Mouse (Mus musculus): Measurements from ENCODE around the gene Gm10273.

Gene Gm10273

DNA sequence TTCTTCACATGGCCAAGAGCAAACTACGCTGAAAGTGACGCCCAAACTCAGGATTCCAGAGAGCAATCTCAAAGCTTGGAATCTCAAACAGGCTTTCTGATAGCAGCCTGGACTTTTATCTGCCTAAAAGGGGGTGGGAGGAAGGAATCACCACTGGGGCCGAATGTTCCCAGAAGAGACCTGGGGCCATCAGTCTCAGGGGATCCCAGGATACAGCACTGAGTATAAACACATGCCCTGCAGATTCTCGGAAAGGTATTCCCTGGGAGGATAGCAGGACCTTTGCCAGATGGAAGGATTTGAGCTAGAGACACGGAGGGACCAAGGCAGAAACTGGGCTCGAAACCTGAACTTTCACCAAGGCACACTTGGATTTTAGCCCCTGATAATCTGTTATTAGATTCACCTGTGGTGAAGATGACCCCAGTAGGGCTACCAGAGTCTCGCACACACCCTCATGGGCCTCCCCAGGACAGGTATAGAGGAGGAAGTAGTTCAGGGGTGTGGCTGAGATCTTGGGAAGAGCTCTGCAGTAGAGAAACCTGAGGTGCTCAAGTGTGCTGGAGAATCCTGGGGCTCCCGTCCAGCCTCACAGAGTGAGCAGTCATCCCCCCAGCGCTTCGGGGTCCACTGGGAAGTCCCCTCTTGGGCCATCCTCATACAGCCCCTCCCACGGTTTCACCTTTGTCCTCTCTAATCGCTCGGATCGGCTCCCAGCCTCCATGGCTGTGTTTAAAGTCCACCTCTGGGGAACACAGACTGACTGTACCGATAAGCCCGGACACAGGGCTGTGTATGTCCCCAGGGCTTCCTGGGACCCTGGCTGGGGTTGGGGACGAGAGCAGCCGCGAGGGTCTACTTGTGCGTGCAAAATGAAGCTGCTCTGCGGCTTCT, 7.7 kb downstream of the Gm10273 start, which contains the start of gene Pla2g12b:
TSS of gene Pla2g12b (plus strand) at position 762 of the 894 bp plus-strand sequence.
- DNase-seq (ENCODE audit: low spot score in 2 of 2), result no peak

DNA sequence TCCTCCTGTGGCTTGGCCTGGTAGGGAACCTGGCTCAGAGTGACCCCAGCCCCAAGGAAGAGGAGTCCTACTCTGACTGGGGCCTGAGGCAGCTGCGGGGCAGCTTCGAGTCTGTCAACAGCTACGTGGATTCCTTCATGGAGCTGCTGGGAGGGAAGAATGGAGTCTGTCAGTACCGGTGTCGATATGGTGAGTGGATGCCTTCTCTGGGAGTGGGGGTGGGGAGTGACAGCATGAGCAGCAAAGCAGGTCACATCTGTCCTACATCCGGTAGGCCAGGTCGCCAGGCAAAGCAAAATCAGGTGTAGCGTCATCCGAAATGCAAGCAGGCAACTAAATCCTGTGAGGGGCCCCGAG, 8.3 kb downstream of the Gm10273 start:
- DNase-seq (ENCODE audit: low spot score in 2 of 2), result no peak

DNA sequence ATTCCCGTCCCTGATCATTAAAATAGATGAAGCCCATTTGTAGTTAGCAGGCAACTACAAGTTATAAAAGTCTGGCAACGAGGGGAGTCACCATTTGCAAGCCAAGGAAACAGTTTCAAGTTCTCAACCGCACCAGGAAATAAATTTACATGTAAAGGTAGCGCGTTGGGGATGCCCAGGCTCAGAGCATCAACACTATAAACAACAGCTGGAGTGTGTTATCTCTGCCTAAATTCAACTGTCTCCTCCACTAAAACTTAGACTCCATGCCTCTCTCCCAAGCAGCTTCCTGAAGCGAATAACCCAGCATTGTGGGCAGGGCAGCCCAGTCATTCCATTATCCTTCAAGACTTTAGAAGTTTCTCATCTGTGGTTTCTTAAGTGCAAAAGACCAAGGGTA, 13.1 kb downstream of the Gm10273 start:
- DNase-seq (ENCODE audit: low spot score in 2 of 2), result no peak

DNA sequence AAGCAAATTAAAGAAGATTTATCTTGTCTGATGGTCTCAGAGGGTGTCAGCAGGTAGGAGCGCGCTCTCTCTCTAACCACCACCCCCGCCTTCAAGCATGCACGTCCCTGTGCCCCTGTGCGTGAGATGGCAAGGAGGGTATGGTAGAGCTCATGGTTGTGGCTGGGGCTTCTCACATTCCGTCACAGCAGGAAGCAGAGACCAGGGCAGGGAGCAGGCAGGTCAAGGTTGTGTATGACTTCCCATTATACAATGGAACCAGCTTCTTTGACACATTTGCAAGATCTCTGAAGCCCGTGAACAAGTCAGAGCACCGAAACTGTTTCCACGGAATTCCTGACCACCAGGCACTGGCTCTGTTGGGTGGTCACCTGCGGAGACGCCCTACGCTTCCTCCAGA, 14.8 kb downstream of the Gm10273 start:
- no peak for DNase-seq (ENCODE audit: low spot score in 2 of 2)

DNA sequence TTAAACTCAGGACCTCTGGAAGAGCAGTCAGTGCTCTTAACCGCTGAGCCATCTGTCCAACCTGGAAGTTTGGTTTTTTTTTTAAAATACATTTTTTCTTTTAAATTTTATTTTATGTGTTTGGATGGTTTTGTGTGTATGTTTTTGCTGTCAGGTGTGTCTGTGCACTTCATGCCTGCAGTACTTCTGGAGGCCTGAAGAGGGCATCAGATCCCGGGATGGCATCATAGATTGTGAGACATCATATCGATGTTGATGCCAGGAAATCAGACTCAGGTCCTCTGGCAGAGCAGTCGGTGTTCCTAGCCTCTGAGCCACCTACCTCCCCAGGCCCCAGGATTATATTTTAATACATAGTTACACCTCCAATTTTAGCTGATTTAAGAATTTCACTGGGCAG, 18.3 kb downstream of the Gm10273 start:
- DNase-seq (ENCODE audit: low spot score in 2 of 2), result no peak

DNA sequence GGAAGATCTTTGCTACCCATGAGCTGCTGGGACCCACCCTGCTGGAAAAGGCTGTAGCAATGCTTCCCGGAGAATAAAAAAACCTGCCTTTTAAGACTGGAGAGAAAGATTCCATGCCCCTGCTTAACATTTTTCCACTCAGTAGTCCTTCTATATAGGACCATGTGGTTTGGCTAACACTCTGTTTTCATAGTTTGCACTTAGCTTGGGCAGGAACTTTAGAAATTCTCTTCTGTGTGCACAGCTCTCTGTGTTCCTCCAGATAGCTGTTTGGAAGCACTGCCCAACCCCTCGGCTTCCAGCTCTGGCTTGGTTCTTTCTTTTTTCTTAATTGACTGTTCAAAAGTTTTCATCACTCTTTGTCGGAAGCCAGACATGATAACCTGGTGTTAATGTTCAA, 21.2 kb downstream of the Gm10273 start:
- no peak for DNase-seq (ENCODE audit: low spot score in 2 of 2)

DNA sequence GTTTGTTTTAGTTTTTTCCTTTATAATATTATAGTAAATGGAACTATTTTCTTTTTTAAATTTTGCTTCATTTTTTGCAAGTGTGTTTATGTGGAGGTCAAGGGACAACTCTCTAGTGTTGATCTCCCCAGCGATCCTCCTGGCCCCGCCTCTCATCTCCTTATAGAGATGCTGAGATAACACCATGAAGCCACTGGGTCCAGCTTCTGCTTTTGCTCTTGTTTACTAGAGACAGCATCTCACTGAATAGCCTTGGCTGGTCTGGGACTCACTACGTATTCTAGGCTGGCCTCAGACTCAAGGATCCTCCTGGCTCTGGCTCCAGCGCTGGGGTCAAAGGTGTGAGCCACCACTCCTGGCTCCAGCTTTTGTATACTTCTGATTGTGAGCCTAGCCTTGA, 24.1 kb downstream of the Gm10273 start:
- DNase-seq (ENCODE audit: low spot score in 2 of 2), result no peak

DNA sequence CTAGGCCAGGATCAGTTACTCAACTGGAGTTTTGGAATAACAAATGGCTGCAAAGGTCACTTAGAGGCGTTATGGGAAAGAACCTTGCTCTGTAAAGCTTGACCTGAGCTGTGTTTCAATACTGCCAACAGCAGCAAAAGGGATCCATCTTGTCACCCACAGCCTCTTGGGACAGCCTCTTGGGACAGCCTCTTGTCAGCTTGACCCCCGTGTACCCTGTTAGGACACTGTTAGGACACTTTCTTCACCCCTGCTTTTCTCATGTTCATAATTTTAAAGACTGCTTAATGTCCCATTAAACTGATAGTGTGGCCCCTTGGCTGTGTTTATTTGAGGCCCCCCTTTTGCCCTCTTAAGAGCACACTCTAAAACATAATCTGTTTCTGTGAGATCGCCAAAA, 29.0 kb downstream of the Gm10273 start:
- no peak for DNase-seq (ENCODE audit: low spot score in 2 of 2)

DNA sequence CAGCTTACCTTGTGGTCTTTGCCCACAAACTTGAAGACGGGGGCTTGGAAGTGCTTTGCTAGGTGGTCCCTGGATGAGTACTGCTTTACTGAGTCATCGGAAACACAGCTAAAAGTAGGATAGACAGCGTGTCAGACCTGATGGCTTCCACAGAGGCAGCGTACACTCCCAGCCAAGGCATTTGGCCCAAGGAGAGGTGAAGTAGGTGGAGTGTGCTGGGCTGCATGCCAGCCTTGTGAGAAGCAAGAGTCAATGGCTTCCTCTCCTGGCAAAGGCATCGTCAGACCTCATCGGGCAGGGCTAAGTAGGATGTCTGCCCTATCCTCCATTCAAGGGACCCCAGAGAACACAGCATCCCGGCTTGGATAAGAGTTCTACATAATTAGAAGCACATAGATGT, 29.9 kb downstream of the Gm10273 start:
- no peak for DNase-seq (ENCODE audit: low spot score in 2 of 2)

DNA sequence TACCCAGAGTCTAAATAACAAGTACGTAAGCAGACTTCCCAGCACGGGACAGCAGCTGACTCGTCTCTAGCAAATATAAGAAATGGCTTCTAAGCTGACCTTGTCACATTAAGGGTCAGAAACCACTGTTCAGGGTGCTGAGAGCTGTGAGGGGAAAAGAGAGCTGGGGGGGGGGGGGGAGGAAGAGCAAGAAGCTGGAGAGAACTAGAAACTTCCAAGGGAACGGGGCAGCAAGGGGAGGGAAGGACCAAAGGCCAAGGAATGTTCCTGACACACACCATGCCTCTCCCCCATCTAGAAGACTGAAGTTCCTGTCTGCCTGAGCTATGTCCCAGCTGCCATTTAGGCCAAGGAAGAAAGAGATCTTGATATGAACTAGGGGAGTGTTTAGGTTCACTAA, 30.9 kb downstream of the Gm10273 start:
- no peak for DNase-seq (ENCODE audit: low spot score in 2 of 2)

DNA sequence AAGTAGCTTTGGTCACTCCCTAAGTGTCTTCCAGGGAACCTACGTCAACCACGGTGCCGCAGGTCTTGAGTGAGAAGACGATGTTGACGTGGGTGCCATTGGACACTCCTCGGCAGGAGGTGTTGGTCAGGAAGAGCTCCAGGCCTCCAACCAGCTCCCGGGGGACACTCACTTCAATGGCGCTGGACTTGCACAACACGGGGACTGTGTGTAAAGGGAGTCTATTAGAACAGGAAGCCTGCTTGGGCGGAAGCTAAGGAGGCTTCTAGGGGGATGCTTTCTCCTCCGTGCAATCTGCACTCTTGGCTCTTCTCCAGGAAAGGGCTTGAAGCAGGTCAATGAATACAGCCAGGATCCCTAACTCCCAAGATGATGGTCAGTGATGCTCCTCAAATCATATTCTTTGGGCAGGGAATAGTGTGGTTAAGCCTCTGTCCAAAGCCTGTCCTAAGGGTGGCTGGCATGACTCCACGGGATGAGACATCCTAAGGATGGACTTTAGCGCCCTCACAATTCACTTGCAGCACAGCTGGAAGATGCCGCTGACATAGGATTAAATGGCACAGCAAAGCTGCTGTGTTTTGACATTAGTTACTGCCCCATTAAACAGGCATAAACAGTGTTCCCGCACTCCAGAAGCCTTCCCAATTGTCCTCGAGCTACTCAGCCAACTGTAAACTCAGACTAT, 34.2 kb downstream of the Gm10273 start:
- DNase-seq (ENCODE audit: low spot score in 2 of 2), result no peak

DNA sequence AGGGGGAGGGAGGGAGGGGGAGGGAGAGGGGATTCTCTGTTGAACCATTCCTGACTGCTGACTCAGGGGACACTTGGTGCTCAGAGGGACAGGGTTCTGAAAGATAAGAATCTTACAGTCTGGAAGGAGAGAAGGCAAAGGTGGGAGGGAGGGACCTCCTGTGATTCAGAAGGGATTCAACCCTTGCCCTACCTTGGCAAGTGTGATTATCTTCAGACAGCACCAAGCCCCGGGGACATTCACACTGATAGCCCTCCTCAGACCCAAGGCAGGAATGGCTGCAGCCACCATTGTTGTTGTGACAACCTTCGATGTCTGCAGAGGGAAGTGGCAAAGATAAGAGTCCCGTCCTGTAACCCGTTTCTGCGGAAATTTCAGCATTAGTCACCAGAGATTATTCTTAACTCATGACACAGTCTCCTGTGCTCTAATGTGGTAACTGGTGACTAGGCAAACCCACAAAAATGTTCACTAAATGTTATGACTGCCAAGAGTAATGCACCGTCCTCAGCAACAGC, 35.3 kb downstream of the Gm10273 start:
- DNase-seq (ENCODE audit: low spot score in 2 of 2), result no peak

DNA sequence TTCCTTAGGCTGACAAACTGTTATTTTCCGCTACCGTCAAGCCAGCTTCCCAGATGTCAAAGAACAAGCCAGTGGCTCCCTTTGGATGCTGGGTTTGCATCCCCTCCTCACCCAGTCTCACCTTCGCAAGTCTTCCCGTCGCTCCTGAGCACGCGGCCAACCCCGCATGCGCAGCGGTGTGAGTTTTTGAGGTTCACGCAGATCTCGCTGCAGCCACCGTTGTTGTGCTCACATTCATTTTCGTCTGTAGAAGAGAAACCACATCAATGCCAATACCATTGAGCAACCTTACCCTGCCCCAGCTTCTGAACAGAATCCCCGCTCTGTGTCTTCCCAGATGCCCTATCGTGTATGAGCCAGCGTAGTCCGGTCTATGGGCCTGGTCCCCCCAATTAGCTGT, 40.3 kb downstream of the Gm10273 start:
- DNase-seq (ENCODE audit: low spot score in 2 of 2), result no peak

DNA sequence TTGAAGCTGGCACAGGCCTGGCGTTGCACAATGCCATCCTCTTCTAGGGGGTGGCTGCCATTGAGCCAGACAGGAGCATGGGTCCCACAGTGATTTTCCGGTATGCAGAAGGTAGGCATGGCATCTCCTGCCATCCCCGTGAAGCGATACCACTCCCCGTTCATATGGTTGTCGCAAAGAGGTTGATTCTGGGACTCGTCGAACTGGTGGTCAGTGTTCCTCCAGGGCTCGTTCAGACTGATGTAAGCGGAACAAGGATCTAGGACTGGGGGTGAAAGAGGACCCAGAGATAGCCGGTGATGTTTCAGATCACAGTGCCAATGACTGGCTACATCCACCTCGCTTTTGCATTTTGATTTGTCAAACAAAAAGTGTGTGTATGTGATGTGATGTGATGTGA, 43.2 kb downstream of the Gm10273 start:
- DNase-seq (ENCODE audit: low spot score in 2 of 2), result no peak

DNA sequence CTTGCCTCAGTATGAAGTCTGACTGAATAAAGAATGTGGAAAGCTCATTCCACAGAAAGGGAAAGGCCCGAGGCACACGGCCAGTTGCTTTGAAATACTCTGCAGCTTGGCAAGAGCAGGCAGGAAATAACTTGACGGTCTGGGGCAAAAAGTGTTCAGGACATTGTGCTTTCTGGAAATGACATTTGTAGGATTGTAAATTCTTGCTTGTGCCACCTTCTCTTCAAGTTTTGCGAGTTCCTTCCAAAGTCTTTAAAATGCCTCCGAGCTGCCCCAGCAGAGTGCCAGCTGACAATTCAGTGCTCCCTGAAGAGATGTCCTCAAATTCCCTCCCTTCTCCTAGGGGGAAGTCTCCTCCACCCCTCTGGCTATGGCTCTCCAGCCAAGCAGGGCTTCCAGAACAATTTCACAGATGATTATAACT, 44.1 kb downstream of the Gm10273 start:
- no peak for DNase-seq (ENCODE audit: low spot score in 2 of 2)

DNA sequence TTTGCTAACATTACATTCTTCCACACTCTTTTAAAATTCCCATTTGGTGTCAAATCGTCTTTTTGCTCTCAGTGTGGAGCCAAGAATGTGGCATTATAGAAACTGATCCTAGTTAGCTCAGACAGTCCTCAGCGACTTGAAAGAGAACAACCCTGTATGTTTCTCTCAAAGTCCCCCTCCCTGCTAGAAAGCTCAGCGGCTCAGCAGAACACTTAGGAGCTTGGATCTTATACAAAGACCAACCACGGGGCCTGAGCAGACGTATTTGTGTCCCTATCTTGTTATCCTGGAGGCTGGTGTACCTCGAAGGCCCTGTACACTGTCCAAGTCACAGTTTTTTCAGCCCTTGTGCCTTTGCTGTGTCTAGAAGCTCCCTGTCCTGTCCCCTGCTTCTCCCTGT, 44.7 kb downstream of the Gm10273 start:
- DNase-seq (ENCODE audit: low spot score in 2 of 2), result no peak

DNA sequence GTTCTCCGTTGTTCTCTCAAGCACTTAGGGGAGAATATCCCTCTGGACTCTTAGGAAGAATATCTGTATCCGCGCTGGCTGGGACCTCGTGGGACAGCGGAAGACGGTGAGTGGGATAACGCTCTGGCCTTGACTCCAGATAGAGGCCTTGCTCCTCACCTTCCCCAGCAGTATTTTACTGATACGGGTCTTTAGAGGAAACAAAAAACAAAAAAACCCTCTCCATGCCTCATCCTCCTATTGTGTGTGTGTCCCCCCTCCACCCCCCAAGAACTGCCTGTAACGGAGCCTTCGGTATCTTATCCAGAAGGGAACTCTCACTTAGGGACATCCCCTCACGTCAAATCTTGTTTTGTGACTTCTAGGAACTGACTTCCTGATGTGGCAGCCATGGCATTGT, 46.3 kb downstream of the Gm10273 start, which contains the start of gene Oit3:
TSS of gene Oit3 (minus strand) at position 44 of the 400 bp plus-strand sequence.
- no peak for DNase-seq (ENCODE audit: low spot score in 2 of 2)

DNA sequence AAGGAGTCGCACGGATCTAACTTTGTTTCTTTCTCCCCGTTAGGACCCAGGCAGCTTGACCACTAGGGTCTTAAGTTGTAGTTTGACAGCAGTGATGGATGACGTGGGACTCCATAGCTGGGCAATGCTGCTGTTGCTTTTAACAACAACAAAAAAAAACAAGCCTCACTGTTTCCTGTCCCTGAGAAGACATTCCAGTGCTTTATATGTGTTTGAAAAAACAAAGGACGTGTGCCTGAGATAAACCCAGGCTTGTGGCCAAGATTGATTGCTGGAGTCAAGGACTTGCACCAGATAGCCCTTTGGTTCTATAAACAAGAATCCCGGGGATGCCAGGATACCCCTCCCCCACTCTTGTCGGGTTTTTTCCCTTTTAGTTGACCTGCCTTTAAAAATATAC, 47.8 kb downstream of the Gm10273 start:
- no peak for DNase-seq (ENCODE audit: low spot score in 2 of 2)

DNA sequence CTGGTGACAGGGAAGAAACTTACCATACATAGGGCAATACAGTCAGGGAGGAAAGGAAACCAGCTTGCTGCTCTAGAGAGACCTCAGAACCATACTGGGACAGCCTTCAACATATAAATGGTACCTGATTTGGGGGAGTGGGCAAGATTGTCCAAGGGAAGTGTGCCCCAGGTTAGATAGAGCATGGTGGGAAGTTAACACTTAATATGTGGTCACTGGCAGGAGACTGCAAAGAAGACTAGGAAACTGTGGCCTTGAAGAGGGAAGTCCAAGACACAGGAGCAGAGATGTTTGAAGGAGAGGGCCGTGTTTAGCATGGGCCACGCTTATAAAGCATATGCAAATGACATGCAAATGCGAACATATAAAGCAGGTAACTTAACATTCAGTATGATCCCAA, 48.7 kb downstream of the Gm10273 start:
- DNase-seq (ENCODE audit: low spot score in 2 of 2), result no peak

DNA sequence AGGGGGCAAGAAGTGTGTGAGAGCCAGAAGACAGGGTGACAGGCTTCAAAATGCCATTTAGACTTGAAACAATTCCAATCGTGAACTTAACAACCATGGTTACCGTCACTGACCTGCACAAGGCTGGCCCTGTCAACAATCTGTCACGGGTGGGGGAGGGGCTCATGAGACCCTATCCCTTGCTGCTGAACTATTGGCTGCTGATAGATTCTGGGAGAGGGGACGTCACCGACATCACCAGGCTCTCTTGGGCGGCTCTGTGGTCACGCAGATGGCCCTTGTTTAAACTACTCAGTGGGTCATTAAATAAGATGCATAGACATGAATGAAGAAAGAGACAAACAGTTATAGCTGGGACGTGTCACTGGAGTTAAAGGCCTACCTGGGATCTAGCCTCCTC, 49.2 kb downstream of the Gm10273 start:
- DNase-seq (ENCODE audit: low spot score in 2 of 2), result no peak

Measured in spleen, postnatal 10 days (tissue).